Mouse (Mus musculus) C2C12 (cell line): ENCODE data around the gene Naa80.

ENCODE experiments used
- CEBPB ChIP-seq: IDR thresholded peaks from one replicate; pipeline ENCODE4 v1.6.1; 2011; ENCODE audit warnings: low read depth, mild to moderate bottlenecking, control low read depth, moderate library complexity
- CTCF ChIP-seq: IDR thresholded peaks from one replicate; pipeline ENCODE4 v1.5.1; 2011; ENCODE audit not compliant: control insufficient read depth, insufficient read depth, insufficient read length
- MAX ChIP-seq: IDR thresholded peaks from one replicate; pipeline ENCODE4 v1.6.1; 2011; ENCODE audit warnings: mild to moderate bottlenecking, control low read depth
- MYOD1 ChIP-seq: IDR thresholded peaks from one replicate; pipeline ENCODE4 v1.6.1; 2011; ENCODE audit warnings: low read depth; ENCODE audit not compliant: control insufficient read depth, insufficient read length
- MYOG ChIP-seq: IDR thresholded peaks from one replicate; pipeline ENCODE4 v1.6.1; 2011; ENCODE audit not compliant: control insufficient read depth, insufficient read length; ENCODE audit errors: extremely low read depth
- USF1 ChIP-seq: IDR thresholded peaks from one replicate; pipeline ENCODE4 v1.6.1; 2011; ENCODE audit warnings: low read depth, mild to moderate bottlenecking, control low read depth, moderate library complexity

DNA sequence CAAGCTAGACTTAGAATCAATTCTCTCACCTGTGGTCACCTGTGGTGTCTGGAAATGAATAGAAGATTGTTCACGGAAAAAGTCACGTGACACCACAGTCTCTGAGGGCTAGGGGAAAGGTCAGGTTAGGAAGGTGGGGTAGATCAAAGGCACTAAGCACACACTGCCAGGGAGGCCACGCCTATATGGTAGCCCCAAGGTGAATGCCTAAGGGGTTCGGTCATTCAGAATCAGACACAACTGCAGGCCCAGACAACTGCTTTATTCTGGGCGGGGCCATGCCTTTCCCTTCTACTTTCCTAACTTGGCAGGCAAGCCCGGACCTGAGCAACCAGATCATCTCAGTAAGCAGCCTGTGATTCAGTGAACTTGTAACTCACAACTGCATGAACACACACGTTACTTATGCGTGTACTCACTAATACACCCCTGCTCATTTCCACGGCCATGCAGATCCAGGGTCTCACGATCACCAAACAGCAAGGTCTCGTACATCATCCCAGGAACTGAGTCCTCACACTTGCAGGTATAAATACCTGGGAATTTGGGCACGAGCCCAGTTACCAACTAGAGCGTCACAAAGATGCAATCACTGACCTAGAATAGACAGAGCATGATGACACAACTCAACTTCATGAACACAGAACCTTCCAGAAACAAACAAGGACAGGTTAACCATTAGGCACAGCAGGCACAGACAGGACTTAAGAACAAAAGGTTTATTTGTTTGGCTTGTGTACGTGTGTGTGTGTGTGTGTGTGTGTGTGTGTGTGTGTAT is 2.9 kb upstream of the Naa80 start:
- TF ChIP-seq CTCF: no peak
- no peak for TF ChIP-seq USF1
- TF ChIP-seq MAX: no peak
- TF ChIP-seq CEBPB: no peak
- TF ChIP-seq MYOG: no peak
- no peak for TF ChIP-seq MYOD1
